Mouse (Mus musculus) T-helper 17 cell (primary cell): ENCODE measurements around the gene Psmg4.

Experiments
- in situ Hi-C, 2 experiments: fragments of 300-600 bp; cut with MboI, MseI; formaldehyde crosslinking; loops; 1 replicate in 1 of 2; 2 replicates in 1 of 2; pipeline ENCODE4 v1.15.1; 2025; ENCODE audit warnings: high pct_unique_total_duplicates in 2 of 2

Psmg4 gene

GRCm38 (mm10) chr13:34187571-34187970, 24.8 kb downstream of the Psmg4 start:
- in situ Hi-C loops = loop anchor here in 1 of 2 experiments (10.0 kb wide), 1 partner anchor 677 kb away; no protein-coding TSS in a partner anchor

GRCm38 (mm10) chr13:34192414-34193191, 29.8 kb downstream of the Psmg4 start:
- in situ Hi-C loops = loop anchor here in 1 of 2 experiments (5.0 kb wide), 1 partner anchor 670 kb away; no protein-coding TSS in a partner anchor

- in situ Hi-C loops = loop anchor here in 1 of 2 experiments (5.0 kb wide), 1 partner anchor 669 kb away; no protein-coding TSS in a partner anchor
Measured at GRCm38 (mm10) chr13:34193384-34193783, 30.6 kb downstream of the Psmg4 start.

GRCm38 (mm10) chr13:34195676-34196075, 32.9 kb downstream of the Psmg4 start:
- in situ Hi-C loops = loop anchor here in 1 of 2 experiments (5.0 kb wide), 1 partner anchor 437 kb away; no protein-coding TSS in a partner anchor

GRCm38 (mm10) chr13:34205216-34205615, 42.5 kb downstream of the Psmg4 start:
- in situ Hi-C loops = no loop called here

GRCm38 (mm10) chr13:34207714-34208470, 45.1 kb downstream of the Psmg4 start:
- in situ Hi-C loops = no loop called here

- in situ Hi-C loops = loop anchor here in 1 of 2 experiments (10.0 kb wide), 1 partner anchor 517 kb away; no protein-coding TSS in a partner anchor
Measured at GRCm38 (mm10) chr13:34211261-34211775, 48.6 kb downstream of the Psmg4 start.

- in situ Hi-C loops = loop anchor here in 1 of 2 experiments (10.0 kb wide), 1 partner anchor 518 kb away; no protein-coding TSS in a partner anchor
Measured at GRCm38 (mm10) chr13:34212735-34213212, 50.0 kb downstream of the Psmg4 start.

GRCm38 (mm10) chr13:34214855-34215254, 52.1 kb downstream of the Psmg4 start:
- in situ Hi-C loops = loop anchor here in 1 of 2 experiments (10.0 kb wide), 1 partner anchor 520 kb away; no protein-coding TSS in a partner anchor

GRCm38 (mm10) chr13:34218776-34219175, 56.0 kb downstream of the Psmg4 start:
- in situ Hi-C loops = loop anchor here in 1 of 2 experiments (10.0 kb wide), 1 partner anchor 524 kb away; no protein-coding TSS in a partner anchor

- in situ Hi-C loops = loop anchor here (5.0 to 10.0 kb wide), 2 partner anchors 525 to 1862 kb away; no protein-coding TSS in a partner anchor
Measured at GRCm38 (mm10) chr13:34219728-34220127, 57.0 kb downstream of the Psmg4 start.

GRCm38 (mm10) chr13:34222985-34223384, 60.2 kb downstream of the Psmg4 start:
- in situ Hi-C loops = loop anchor here in 1 of 2 experiments (5.0 kb wide), 1 partner anchor 1866 kb away; no protein-coding TSS in a partner anchor

- in situ Hi-C loops = no loop called here
Measured at GRCm38 (mm10) chr13:34226940-34227339, 64.2 kb downstream of the Psmg4 start.
